Mouse (Mus musculus): ENCODE results near the gene Ablim2. TPM values are rescaled to one million over a fixed set of nuclear protein-coding genes. Genes with fewer than 3 reads are reported as not detected.

Ablim2 gene
- polyA plus RNA-seq (2014; fragmentation: Nextera tagmentation; extraction: Ambion mirVana), result 0.09 TPM in 1 of 2 replicates, not detected in the other

- ATAC-seq (replicated peaks; ENCODE audit: low FRiP score), result peak; percentile 95
- no peaks in the 10 kb centered on the region for H3K36me3 ChIP-seq (ENCODE audit: control insufficient read depth, insufficient read depth, low read length)
- H3K4me1 ChIP-seq (replicated peaks; ENCODE audit: control insufficient read depth, insufficient read depth, low read length), result peaks cover 6% of the 10 kb centered on the region
- WGBS, result under 1% methylated on average over 35 of the region's 35 CpGs
- DNase-seq (ENCODE audit: low spot score), result peak; percentile 98
- H3K4me2 ChIP-seq (ENCODE audit: low read depth, low read length, severe bottlenecking), result peak within 1 kb of the TSS; percentile 99
- H3K9me3 ChIP-seq (ENCODE audit: control insufficient read depth, low read length), result no peaks in the 10 kb centered on the region
- H3K9ac ChIP-seq (ENCODE audit: low read length), result peak within 1 kb of the TSS; percentile 48
- no peak within 1 kb of the TSS for H3K27ac ChIP-seq (ENCODE audit: low read depth, low read length)
- peak within 1 kb of the TSS; percentile 48 for H3K4me3 ChIP-seq (ENCODE audit: low read depth, low read length)
- H3K27me3 ChIP-seq (ENCODE audit: control insufficient read depth, insufficient read depth, low read length), result peaks cover 24% of the 10 kb centered on the region
These were observed at the start of gene Ablim2 for GRCm38 (mm10) chr5:35757639-35758001. Gene Ablim2, plus strand, starts transcription at chr5:35757880.

- Histone ChIP-seq H3K27me3 (ENCODE audit: control insufficient read depth, insufficient read depth, low read length) (no peaks in the 10 kb centered on the region), H3K27ac (ENCODE audit: low read depth, low read length) (no peak overlapping the region), H3K4me3 (ENCODE audit: low read depth, low read length) (no peak overlapping the region), H3K36me3 (ENCODE audit: control insufficient read depth, insufficient read depth, low read length) (no peaks in the 10 kb centered on the region), H3K9me3 (ENCODE audit: control insufficient read depth, low read length) (no peaks in the 10 kb centered on the region), H3K4me2 (ENCODE audit: low read depth, low read length, severe bottlenecking) (no peak overlapping the region), H3K9ac (ENCODE audit: low read length) (no peak overlapping the region), H3K4me1 (replicated peaks; ENCODE audit: control insufficient read depth, insufficient read depth, low read length) (no peaks in the 10 kb centered on the region)
- DNase-seq (ENCODE audit: low spot score) (no peak), ATAC-seq (replicated peaks; ENCODE audit: low FRiP score) (no peak)
- WGBS, result 81% methylated on average over 3 of the region's 3 CpGs
These were observed 47.2 kb upstream of the Ablim2 start for GRCm38 (mm10) chr5:35710481-35710880.

GRCm38 (mm10) chr5:35710931-35711330, 46.7 kb upstream of the Ablim2 start:
- no peak for ATAC-seq (replicated peaks; ENCODE audit: low FRiP score)
- no peaks in the 10 kb centered on the region for H3K4me1 ChIP-seq (replicated peaks; ENCODE audit: control insufficient read depth, insufficient read depth, low read length)
- no peak overlapping the region for H3K27ac ChIP-seq (ENCODE audit: low read depth, low read length)
- no peak for DNase-seq (ENCODE audit: low spot score)
- no peaks in the 10 kb centered on the region for H3K36me3 ChIP-seq (ENCODE audit: control insufficient read depth, insufficient read depth, low read length)
- WGBS, result 73% methylated on average over 3 of the region's 3 CpGs
- H3K4me2 ChIP-seq (ENCODE audit: low read depth, low read length, severe bottlenecking), result no peak overlapping the region
- no peaks in the 10 kb centered on the region for H3K27me3 ChIP-seq (ENCODE audit: control insufficient read depth, insufficient read depth, low read length)
- H3K9ac ChIP-seq (ENCODE audit: low read length), result no peak overlapping the region
- no peak overlapping the region for H3K4me3 ChIP-seq (ENCODE audit: low read depth, low read length)
- H3K9me3 ChIP-seq (ENCODE audit: control insufficient read depth, low read length), result no peaks in the 10 kb centered on the region

GRCm38 (mm10) chr5:35712517-35712916, 45.2 kb upstream of the Ablim2 start:
- no peaks in the 10 kb centered on the region for H3K9me3 ChIP-seq (ENCODE audit: control insufficient read depth, low read length)
- no peaks in the 10 kb centered on the region for H3K36me3 ChIP-seq (ENCODE audit: control insufficient read depth, insufficient read depth, low read length)
- H3K27me3 ChIP-seq (ENCODE audit: control insufficient read depth, insufficient read depth, low read length), result no peaks in the 10 kb centered on the region
- 79% methylated on average over 5 of the region's 5 CpGs for WGBS
- H3K4me3 ChIP-seq (ENCODE audit: low read depth, low read length), result no peak overlapping the region
- H3K4me2 ChIP-seq (ENCODE audit: low read depth, low read length, severe bottlenecking), result no peak overlapping the region
- no peak overlapping the region for H3K9ac ChIP-seq (ENCODE audit: low read length)
- no peak overlapping the region for H3K27ac ChIP-seq (ENCODE audit: low read depth, low read length)
- no peak for DNase-seq (ENCODE audit: low spot score)
- no peaks in the 10 kb centered on the region for H3K4me1 ChIP-seq (replicated peaks; ENCODE audit: control insufficient read depth, insufficient read depth, low read length)
- ATAC-seq (replicated peaks; ENCODE audit: low FRiP score), result no peak

DNA sequence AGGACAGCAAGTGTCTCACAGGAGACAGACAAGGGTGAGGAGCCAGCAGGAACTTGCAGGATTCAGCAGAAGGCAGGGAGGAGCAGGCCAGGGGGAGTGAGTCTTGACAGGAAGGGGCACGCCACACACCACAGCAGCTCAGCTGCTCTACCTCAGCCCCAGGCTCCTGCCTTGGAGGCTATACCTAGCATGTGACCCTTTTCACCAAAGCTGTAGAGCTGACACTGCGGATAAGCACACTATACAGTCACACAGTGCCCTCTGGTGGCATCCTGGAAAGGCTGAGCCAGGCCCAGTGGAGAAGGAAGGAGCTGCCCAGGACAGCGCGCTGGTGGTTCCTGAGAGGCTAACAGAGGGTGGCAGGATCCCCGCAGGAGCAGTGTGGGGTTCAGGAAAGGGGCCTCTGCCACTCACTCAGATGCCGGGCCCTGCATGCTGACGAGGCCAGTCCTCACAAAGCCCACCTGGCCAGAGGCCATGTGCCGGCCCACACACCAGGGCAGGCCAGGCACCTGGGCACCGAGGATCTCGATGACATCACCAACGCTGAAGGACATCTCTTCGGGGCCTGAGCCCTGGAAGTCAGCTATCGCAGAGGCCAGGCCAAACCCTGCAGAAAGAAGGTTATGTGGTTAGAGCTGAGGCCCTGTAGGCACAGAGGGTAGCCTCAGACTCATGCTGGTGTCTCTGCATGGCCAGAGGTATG, 43.9 kb upstream of the Ablim2 start:
- no peak overlapping the region for H3K27ac ChIP-seq (ENCODE audit: low read depth, low read length)
- H3K36me3 ChIP-seq (ENCODE audit: control insufficient read depth, insufficient read depth, low read length), result no peaks in the 10 kb centered on the region
- H3K9me3 ChIP-seq (ENCODE audit: control insufficient read depth, low read length), result no peaks in the 10 kb centered on the region
- DNase-seq (ENCODE audit: low spot score), result peak; percentile 85
- H3K9ac ChIP-seq (ENCODE audit: low read length), result no peak overlapping the region
- H3K4me2 ChIP-seq (ENCODE audit: low read depth, low read length, severe bottlenecking), result no peak overlapping the region
- peak; percentile 84 for ATAC-seq (replicated peaks; ENCODE audit: low FRiP score)
- WGBS, result 54% methylated on average over 13 of the region's 13 CpGs
- H3K27me3 ChIP-seq (ENCODE audit: control insufficient read depth, insufficient read depth, low read length), result no peaks in the 10 kb centered on the region
- no peaks in the 10 kb centered on the region for H3K4me1 ChIP-seq (replicated peaks; ENCODE audit: control insufficient read depth, insufficient read depth, low read length)
- no peak overlapping the region for H3K4me3 ChIP-seq (ENCODE audit: low read depth, low read length)

GRCm38 (mm10) chr5:35717455-35717854, 40.2 kb upstream of the Ablim2 start:
- Histone ChIP-seq H3K4me3 (ENCODE audit: low read depth, low read length) (no peak overlapping the region), H3K27ac (ENCODE audit: low read depth, low read length) (no peak overlapping the region), H3K4me2 (ENCODE audit: low read depth, low read length, severe bottlenecking) (no peak overlapping the region), H3K9me3 (ENCODE audit: control insufficient read depth, low read length) (no peaks in the 10 kb centered on the region), H3K9ac (ENCODE audit: low read length) (no peak overlapping the region), H3K27me3 (ENCODE audit: control insufficient read depth, insufficient read depth, low read length) (no peaks in the 10 kb centered on the region), H3K36me3 (ENCODE audit: control insufficient read depth, insufficient read depth, low read length) (no peaks in the 10 kb centered on the region), H3K4me1 (replicated peaks; ENCODE audit: control insufficient read depth, insufficient read depth, low read length) (no peaks in the 10 kb centered on the region)
- no peak for DNase-seq (ENCODE audit: low spot score)
- WGBS, result 80% methylated on average over 5 of the region's 5 CpGs
- no peak for ATAC-seq (replicated peaks; ENCODE audit: low FRiP score)

DNA sequence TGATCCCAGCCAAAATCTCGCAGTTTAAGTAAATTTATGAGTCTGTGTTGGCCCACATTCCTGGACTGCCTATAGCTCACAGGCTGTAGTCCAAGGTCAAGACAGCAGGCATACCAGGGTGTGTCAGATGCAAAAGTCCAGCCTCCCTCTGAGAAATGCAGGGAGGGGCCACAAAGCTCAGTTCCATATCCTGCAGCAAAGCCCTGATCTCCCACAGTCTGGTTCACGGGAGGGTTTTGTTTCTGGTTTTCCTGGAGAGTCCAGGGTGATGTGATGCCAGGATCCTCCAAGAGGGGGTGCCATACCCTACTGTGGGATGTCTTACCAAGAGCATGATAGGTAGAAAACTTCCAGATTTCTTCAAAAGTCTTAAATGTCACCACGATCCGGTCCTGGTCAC, 39.7 kb upstream of the Ablim2 start:
- H3K4me3 ChIP-seq (ENCODE audit: low read depth, low read length), result no peak overlapping the region
- no peaks in the 10 kb centered on the region for H3K4me1 ChIP-seq (replicated peaks; ENCODE audit: control insufficient read depth, insufficient read depth, low read length)
- ATAC-seq (replicated peaks; ENCODE audit: low FRiP score) (no peak), DNase-seq (ENCODE audit: low spot score) (peak; percentile 63)
- no peak overlapping the region for H3K27ac ChIP-seq (ENCODE audit: low read depth, low read length)
- H3K9me3 ChIP-seq (ENCODE audit: control insufficient read depth, low read length), result no peaks in the 10 kb centered on the region
- H3K9ac ChIP-seq (ENCODE audit: low read length), result no peak overlapping the region
- no peaks in the 10 kb centered on the region for H3K36me3 ChIP-seq (ENCODE audit: control insufficient read depth, insufficient read depth, low read length)
- no peaks in the 10 kb centered on the region for H3K27me3 ChIP-seq (ENCODE audit: control insufficient read depth, insufficient read depth, low read length)
- WGBS, result 57% methylated on average over 4 of the region's 4 CpGs
- H3K4me2 ChIP-seq (ENCODE audit: low read depth, low read length, severe bottlenecking), result no peak overlapping the region

- no peak overlapping the region for H3K4me2 ChIP-seq (ENCODE audit: low read depth, low read length, severe bottlenecking)
- ATAC-seq (replicated peaks; ENCODE audit: low FRiP score), result no peak
These were observed 38.9 kb upstream of the Ablim2 start for GRCm38 (mm10) chr5:35718817-35719216.

DNA sequence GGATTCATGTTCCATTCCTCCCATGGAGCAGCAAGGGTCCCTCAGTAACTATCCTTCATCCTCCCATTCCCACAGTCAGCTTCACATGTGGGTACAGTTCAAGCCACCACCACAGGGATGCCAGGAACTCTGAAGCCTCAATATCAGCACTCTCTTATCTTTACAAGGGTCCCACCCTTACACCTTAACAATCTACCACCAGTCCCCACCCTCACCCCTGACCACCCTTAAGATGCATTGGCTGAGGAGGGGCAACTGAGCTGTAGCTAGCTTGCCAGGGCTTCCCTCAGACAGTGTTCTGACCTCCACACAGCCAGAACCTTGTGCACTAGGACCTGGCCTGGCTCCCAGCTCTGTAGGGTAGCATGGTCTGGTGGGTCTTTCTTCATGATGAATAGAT, 38.3 kb upstream of the Ablim2 start:
- Histone ChIP-seq H3K36me3 (ENCODE audit: control insufficient read depth, insufficient read depth, low read length) (no peaks in the 10 kb centered on the region), H3K4me2 (ENCODE audit: low read depth, low read length, severe bottlenecking) (no peak overlapping the region), H3K4me1 (replicated peaks; ENCODE audit: control insufficient read depth, insufficient read depth, low read length) (no peaks in the 10 kb centered on the region), H3K9me3 (ENCODE audit: control insufficient read depth, low read length) (no peaks in the 10 kb centered on the region), H3K27me3 (ENCODE audit: control insufficient read depth, insufficient read depth, low read length) (no peaks in the 10 kb centered on the region), H3K4me3 (ENCODE audit: low read depth, low read length) (no peak overlapping the region), H3K27ac (ENCODE audit: low read depth, low read length) (no peak overlapping the region), H3K9ac (ENCODE audit: low read length) (no peak overlapping the region)
- DNase-seq (ENCODE audit: low spot score), result no peak
- no peak for ATAC-seq (replicated peaks; ENCODE audit: low FRiP score)

More at GRCm38 (mm10) chr5:35718817-35719216, 38.9 kb upstream of the Ablim2 start:
- DNase-seq (ENCODE audit: low spot score), result no peak
- Histone ChIP-seq H3K36me3 (ENCODE audit: control insufficient read depth, insufficient read depth, low read length) (no peaks in the 10 kb centered on the region), H3K4me3 (ENCODE audit: low read depth, low read length) (no peak overlapping the region), H3K27ac (ENCODE audit: low read depth, low read length) (no peak overlapping the region), H3K9me3 (ENCODE audit: control insufficient read depth, low read length) (no peaks in the 10 kb centered on the region), H3K4me1 (replicated peaks; ENCODE audit: control insufficient read depth, insufficient read depth, low read length) (no peaks in the 10 kb centered on the region), H3K9ac (ENCODE audit: low read length) (no peak overlapping the region), H3K27me3 (ENCODE audit: control insufficient read depth, insufficient read depth, low read length) (no peaks in the 10 kb centered on the region)
- WGBS, result 78% methylated on average over 11 of the region's 11 CpGs
